Mouse (Mus musculus): ENCODE results near the gene Insc. TPM values are rescaled to one million over a fixed set of nuclear protein-coding genes. Genes with fewer than 3 reads are reported as not detected.

Gene Insc
- polyA plus RNA-seq, 1 experiment from 2014 or later = 0.21 TPM

- in situ Hi-C loops (cut with MboI; ENCODE audit: low pct_unique_long_range_greater_than_20kb) = no loop called here
These were observed 153.6 kb downstream of the Insc start for GRCm38 (mm10) chr7:114896966-114897697.

More at GRCm38 (mm10) chr7:114896966-114897697, 153.6 kb downstream of the Insc start:
- TF ChIP-seq CTCF (IDR thresholded peaks at IDR 0.05) = no peak
- ATAC-seq (no peak), DNase-seq (ENCODE audit: low read depth, low spot score) (no peak)
- peaks cover 5% of the 10 kb centered on the region for H3K27me3 ChIP-seq
- CTCF ChIA-PET = no interaction called here
- POLR2A ChIA-PET = no interaction called here

Other genes starting within 250 kb of the Insc start
- 0.13 TPM for gene Cyp2r1, start 180.7 kb upstream of the Insc start, polyA plus RNA-seq (2021)
- gene Calca, start 107.3 kb upstream of the Insc start, polyA plus RNA-seq (2021) = not detected
- 0.13 TPM for gene Calcb, start 25.1 kb upstream of the Insc start, polyA plus RNA-seq (2021)

All from Patski (cell line).